Mouse (Mus musculus) Muller cell, postnatal 12 days (primary cell): ENCODE measurements at regions not wholly inside any gene's neighbourhood (a gene's known extent, or its start where the extent isn't known, plus 50 kb on each side); places are given as distances from the start of the nearest gene placed in this dataset.
"Not testable (repeated sequence)": the region's sequence is repeated elsewhere in the genome, so short reads cannot be mapped to it uniquely, and the experiment has no call there.

Experiments used
- DNase-seq: peaks from one replicate; pipeline ENCODE4 v3.0.0-alpha.2; 2015; ENCODE audit errors: inconsistent ontology term

DNA sequence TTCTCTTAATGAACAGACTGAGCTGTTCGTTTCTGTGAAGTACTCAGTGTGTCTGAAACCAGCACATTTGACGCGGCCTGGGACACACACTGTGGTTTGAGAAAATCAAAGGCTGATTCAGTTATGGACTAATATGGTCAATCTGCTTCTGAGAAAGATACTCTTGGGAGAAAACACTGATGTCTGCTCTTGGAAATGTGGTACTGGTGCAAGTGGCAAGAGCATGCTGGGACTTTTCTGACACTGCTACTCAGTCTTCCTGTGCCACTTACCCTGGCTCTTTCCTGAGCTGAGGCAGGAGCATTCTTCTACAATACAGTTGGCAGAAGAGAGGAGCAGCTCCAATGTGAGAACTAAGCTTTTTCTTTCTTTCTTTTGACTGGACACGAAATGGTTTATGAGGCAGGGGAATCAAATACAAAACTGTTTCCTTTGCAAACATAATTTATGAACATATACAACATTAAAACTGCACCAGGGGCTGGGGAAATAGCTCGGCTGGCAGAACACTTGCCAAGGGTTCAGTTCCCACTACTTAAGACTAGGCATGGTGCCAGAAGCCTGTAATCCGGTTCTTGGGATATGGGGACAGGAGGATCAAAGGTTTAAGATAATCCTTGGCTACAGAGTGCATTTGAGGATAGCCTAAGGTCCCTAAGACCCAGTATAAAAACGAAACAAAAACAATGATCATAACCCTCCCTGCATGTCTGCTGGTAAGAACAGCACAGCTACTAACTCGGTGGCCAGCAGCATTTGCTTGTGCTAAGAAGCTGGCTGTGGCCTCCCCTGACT is 173.7 kb upstream of the Klf14 start:
- DNase-seq = no peak

DNA sequence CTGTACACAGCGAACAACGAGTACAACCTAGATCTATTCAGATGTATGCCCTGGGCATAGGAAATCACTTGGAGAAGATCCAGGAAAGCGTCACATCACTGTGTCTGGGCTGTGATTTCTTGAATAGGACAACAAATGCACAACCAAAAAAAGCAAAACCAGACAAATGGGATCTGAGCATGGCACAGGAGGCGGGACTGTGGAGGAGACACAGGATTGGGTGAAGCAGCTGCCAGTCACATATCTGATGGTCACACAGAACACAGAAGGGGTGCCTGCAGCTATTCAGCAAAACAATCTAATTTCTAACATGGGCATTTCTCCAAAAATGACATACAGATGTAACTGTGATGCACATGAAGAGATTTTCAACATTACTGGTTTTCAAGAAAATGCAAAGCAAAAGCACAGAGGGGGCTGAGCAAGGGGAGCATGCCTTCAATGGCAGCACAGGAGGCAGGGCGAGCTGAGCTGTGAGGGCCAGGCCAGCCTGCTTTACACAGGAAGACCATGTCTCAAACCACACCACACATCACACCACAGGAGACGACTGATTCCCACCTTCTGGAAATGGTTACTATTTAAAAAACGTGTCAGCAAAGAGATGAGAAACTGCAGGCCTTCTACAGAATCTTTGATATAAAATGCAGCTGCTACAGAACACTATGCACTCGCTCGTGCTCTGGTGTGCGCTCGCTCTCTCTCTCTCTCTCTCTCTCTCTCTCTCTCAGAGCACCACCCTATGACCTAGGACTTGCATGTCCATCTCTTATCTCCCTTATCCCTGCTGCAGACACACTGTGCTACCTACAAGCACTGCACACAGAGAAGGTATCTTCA is 175.2 kb upstream of the Klf14 start:
- DNase-seq = no peak

DNA sequence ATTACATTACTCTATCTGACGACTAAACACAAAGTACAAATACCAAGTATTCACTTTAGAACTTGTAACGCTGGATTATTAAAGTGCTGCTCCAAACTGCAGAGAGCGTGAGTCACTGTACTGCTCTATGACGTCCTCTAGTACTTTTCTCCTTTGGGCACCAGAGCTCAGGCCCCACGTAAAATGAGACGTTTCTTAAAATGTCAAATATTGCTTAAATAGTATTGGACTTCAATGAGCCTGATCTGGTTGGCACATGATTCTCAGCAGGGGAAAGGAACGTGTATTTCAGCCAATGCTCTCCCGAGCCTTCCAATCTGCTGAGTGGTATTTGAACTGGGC is 175.8 kb upstream of the Klf14 start:
- no peak for DNase-seq

DNA sequence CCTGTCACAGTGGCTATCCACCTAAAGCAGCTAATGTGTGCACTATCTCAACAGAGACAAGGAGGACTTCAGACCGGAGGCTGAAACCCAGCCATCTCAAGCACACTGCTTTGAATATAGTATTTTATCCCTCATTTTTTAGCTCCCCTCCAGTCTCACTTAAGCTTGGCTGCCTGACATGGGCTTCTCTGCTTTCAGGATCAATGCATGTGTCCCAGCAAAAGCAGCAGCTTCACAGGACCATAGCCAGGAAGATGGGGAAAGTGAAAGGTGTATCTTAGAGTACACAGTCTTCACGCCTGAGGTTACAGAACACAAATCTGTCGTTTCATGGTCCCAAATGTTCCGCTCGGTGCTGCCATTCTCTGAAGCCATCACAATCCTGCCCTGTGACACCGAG is 176.7 kb upstream of the Klf14 start:
- DNase-seq = no peak

DNA sequence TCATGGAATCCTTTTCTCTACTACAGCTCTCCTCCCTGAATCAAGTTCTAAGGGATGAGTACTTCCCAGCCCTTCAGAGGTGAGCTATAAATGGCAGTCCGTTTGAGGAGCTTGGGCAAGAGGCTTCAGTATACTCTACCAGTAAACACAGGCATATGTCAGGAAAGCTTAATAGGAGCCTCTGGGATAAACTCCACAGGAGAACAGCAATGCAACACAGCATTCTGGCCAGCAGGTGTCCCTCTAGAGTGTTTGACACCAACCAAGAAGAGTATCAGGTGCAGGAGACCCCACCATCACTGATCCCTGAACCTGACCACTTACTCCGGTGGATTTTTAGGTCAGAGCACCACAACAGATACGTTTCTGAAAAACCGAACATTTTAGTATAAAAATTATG is 178.0 kb upstream of the Klf14 start:
- DNase-seq = no peak

DNA sequence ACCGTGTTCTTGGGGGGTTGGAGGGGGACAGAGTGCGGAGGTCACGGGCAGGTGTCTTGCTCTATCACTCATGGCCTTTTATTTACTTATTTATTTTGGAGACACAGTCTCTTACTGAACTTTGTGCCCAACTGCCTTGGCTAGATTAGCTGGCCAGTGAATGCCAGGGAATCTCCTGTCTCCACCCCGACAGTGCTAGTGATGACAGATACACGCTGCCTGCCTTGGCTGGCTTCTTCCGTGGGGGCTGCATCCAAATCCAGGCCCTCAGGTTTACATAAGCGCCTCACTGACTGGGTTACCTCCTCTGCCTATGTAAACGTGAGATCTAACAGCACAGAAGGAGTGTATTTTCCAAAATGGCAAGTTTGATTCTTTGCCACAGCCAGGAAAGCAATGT is 178.5 kb upstream of the Klf14 start:
- no peak for DNase-seq

DNA sequence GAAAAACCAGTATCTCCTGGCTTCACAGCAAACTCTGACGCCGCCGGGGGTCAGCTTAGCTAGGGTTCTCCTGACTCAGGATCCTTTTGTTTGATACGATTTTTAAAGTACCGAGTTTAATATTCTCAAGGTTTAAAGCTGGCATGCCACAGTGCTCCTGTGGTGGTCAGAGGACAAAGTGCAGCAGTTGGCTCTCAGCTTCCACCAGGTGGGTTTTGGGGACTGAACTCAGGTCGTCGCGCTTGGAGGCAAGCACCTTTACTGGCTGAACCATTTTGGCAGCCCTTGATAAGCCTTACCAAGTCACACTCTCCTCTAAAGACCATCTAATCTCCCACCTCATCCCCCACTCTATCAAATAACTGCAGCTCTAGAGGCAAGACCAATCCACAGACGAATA is 181.1 kb upstream of the Klf14 start:
- DNase-seq = no peak

DNA sequence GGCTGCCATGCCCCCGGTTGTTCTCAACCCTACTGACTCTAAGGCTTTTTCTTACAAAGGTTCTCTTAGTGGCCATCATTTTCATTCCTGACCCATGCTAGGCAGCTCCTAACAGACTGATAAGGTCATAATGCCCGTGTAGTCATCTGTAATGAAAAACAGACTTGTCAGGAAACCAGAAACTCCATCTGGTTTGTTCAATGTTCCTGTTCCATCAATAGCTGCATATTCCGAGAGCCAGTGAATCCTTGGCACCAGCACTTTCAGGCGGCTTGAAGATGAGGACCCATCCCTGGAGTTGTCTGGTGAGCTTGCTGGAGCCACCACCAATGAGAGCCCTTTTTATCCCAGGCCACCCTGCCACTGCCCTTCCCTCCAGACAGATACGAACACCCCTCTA is 181.7 kb upstream of the Klf14 start:
- DNase-seq = no peak

DNA sequence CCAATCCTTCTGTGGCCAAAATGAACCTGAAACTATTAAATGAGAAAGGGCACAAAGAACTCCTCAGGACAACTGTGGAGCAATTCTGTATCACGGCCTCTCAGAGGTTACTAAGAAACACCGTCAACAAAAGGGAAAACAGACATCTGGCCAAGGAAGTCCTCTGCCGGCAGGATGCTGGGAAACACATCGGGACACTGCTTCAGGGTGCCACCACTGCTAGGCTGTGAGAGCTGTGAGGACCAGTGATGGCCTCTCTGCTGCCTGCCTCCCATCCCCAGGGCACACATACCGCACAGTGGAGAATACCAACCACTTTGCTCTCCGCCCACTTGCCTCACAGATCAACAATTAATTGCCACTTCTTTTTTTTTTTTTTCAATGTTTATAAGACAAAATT is 182.6 kb upstream of the Klf14 start:
- DNase-seq = no peak

DNA sequence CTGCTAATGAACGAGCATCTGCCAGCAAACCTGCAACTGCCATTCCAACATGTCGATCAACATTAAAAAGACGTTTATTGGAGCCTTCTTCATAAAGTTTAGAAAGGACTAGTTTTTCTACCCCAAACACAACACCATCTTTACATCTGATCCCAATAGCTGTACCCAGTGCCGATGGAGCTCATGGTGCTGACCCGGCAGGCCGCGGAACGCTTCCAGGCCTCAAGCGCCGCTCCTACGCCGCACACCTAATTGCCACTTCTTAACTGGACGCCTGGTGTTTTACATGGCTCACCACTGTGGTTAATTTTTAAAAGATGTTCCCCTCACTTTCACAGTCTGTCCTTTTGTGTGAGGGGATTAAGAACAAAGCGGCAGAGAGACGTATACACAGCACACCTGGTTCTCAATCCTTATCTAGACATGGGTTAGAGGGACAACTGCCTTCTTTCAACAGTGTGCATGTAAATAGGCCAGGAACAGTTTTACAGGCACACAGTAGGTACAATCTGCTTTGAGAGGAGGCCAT is 183.7 kb upstream of the Klf14 start:
- DNase-seq = not testable (repeated sequence)

DNA sequence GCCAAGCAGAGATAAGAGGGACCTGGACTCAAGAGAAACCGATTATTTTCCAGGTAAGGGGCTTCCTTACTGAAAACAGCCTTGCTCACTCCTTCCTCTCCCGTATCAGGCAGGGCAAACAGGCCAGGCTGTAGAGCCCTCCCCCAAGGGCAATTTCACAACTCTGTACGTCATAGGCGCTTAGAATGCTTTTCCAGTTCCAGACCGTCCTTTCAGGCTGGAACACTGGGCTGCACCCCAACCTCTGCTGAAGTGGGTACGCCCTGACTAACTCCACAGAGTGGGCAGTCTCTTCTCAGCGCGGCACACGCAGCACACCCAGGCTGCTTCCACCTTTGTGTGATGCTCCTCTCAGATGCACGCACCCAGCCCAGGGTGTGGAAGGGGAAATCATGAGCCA is 186.8 kb upstream of the Klf14 start:
- no peak for DNase-seq

DNA sequence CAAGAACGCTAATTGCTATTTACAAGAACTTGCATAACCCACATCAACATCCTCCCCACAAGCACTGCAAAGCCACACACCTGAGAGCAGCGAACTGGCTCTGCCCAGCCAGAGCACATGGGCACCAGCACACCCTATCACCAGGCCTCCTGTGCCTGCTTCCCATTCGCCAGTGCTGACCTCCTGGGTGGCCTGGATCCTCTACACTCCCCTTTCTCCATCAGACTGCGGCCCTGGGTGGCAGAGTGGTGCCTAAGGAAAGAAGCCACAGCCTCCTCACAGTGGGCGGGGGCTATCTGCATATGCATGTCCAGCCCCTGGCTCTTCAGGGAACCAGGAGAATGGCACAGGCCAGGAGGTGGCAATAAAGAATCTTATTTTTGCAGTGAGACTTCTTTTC is 187.9 kb upstream of the Klf14 start:
- DNase-seq = no peak

DNA sequence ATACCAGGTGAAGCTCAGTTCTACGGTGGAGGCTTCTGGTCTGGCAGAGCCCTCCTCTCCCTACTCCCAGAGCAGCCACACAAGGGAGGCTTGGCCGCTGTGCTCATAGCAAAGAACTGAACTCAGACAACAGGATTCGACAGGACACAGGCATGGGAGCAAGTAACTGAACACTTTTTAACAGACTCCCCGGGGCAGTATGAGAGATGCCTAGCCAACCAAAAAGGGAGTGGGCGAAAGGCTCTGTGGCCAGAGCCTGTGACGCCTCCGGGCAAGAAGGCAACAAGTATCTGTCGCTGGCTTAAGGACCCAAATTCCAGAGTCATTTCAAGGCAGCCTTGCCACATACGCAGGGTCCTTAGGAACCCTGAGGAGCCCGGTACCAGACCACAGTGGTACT is 188.8 kb upstream of the Klf14 start:
- DNase-seq = peak; percentile 56

DNA sequence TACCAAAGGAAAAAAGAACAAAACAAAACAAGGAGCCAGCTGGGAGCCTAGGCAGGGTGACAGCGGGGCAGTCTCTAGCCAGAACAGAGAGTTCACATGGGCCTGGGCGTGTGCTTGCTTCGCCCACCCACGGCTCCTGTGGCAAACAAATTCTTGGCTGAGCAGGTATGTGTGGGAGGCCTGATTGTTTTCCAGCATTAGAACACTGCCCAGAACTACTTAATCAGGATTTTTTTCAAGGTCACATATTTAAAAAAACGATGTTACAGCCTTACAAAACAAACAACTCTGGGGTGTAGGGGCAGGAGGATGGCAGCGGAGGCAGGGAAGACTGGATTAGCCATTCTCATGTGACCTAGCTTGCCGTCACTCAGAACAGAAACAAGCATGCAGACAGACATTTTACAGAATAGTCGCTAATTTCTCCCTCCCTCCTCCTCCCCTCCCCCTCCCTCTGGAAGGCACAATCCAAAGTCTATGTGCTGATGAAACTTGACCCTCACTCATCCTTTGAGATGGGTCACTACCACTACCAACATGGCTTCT is 189.5 kb upstream of the Klf14 start:
- peak; percentile 73 for DNase-seq

DNA sequence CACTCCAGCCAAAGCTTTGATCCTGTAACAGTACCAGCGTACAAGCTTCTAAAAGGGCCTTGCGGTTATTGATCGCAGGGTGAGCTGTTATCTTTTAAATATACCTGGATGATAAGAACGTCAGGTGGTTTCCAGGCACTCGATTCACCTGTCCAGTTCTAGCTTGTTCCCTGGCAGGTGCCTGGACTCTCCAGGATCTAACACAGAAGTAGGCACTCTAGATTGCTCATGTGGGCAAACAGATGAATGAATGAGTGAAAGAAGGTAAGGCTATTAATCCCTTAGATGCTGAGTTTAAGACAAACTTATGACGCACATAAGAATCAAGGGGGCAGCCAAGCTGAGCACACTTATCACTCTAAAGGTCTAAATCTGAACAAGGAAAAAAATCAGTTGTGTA is 190.3 kb upstream of the Klf14 start:
- DNase-seq = no peak

DNA sequence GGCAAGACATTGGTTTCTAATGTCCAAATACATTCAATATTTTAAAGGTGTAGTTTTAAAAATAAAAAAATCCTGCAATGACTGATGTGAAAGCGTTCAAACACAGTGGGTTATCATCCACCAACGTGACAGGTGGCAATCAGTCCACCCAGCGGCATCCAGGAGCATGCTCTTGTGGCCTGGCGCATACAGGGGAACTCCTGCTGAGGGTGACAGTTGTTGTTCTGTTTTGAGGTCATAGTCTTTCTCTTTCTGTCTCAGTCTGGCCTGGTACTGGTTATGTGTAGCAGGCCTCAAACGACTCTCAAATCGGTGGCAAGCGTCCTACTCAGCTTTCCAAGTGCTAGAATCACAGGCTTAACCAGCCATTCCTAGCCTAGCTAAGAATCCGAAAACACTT is 191.5 kb upstream of the Klf14 start:
- DNase-seq = no peak

DNA sequence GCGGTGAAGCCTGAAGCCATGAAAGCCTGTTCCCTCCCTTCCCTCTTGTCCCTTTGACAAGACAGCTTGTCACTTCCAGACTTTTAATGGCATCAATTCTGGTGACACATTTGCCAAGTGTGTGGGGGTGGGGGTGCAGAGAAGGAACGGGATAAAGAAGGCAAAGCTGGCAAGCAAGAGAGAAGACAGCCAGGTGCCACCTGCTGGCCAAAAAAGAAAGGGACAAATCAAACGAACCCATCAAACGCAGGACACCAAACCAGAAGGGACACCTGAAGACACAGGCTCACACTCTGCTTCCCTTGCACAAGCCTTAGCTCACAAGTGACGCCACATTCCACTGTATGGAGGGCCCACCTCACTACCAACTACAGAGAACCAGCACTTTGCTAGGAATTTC is 197.0 kb upstream of the Klf14 start:
- peak; percentile 71 for DNase-seq

DNA sequence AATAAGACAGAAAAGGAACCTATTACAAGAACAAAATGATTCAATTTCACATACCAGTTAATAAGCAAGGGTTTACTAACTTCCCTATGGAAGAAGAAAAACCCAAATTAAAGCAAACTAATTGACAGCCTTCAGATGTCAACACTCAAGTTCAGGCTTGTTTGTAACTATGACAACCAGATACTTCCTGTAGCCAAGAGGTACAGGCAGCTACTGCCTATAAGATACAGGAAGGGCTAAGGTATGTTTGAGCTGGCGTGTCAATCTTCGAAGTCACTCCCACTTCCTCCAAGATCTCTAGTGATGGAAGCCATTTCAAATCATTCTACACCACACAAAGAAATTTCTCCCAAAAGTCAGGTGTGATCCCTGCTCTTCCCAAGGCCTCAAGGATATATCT is 198.1 kb upstream of the Klf14 start:
- no peak for DNase-seq

DNA sequence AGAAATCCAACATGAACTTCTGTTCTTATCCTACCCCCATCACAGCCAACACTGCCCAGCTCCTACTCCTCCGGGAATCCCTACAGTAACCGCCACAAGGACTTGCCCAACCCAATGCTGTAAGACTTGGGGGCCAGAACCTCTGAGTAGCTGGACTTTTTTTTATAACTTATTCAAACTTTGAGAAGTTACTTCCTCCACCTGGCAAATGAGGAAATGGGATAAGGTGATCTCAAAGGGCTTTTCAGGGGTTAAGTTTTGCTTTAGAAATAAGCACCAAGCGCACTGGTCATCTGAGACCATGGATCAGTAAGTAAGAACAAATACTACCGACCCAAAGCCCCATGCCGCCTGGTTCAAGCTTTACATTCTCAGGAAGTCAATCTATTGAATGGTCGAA is 198.6 kb upstream of the Klf14 start:
- no peak for DNase-seq

DNA sequence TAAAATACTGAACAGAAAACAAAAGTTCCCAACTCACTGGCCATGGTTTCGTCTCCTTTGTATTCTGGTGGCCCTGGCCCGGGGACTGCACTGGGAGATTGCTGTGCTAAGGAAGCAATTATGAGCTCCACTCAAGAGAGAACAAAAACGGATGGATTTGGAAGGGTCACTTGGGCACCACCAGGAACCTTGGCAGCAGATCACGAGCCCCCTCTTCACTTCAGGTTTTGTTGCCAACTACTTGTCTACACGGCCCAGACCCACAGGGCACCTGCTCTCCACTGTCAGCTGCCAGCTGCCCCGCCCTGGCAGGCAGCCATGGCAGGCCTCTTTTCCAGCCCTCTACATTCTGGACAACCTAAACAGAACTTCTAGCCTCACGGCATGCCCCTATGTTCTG is 199.8 kb upstream of the Klf14 start:
- DNase-seq = peak; percentile 87

DNA sequence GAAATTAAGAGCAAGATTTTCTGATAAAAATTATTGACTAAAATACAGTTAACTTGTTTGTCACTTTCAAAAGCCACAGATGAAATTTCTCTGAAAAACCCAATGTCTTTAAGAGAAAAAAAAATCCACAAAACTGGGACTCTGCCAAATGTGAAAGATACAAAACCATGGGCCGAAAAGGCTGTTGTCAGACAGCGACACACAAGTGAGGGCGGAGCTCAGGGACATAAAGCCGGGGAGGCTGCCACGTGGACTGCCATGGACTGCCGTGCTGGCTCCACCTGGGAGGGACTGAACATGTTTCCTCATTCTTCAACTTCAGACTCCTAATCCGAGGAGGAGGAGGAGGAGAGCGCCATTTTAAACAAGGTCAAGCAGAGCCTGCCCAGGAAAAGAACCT is 200.4 kb upstream of the Klf14 start:
- peak; percentile 58 for DNase-seq

DNA sequence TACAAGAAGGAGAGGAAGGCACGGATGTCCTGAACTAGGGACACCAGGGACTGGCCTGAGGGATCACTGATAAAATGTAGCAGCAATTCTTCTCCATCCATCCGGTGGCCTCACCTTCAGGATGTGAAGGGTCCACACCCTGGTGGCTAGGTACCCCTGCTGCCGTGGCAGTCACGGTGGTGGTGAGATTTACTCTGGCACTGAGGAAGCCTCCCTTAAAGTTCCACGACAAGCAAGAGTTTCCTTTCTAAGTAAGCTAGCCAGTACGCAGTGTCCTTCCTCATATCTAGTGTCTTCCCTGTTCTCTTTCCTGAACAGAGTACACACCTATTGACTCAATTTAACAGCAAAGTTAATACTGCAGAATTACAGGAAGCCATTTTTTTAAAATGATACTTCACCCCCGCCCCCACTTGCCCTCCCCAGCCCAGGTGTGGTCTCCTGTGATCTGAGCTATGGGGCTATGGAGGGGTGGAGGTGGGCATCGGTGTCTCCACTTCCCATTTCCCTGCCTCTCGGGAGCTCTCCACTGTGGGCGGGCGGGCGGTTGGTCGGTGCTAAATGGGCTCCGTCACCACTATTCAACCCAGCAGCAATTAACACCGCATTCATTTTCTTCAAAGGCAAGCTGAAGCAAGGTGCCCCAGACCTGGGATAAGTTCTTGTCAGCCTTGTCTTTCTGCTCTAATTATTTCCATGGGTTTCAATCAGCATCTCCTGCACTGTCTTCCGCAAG is 201.2 kb upstream of the Klf14 start:
- no peak for DNase-seq
